ENCODE assay signal across 8 mouse cellular contexts in the genomic region with DNA sequence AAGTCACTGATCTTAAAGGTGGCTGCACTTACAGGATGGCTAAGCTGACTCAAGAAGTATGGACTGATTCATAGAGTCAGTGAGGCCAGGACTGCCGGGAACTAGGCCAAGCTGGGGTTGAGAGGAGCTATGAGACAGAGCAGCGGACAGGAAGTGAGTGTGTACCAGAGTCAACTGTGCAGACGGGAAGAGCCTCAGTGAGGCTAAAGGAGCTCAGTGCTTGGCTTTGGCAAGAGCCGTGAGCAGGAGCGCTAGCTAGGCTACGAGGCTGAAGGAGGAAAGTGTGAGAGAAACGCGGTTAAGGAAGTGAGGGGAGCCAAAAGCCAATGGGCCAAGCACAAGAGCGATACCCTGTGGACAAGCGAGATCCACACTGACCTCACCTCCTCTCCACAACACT. TPM values are rescaled to one million over a fixed set of nuclear protein-coding genes. Genes with fewer than 3 reads are reported as not detected.
DNase-seq lines count a peak whose midpoint lies in the region; ATAC-seq and TF ChIP-seq lines count a peak whose summit lies in the region.
"Had no signal": no experiment of that assay in that cellular context is flagged by ENCODE, and none has a peak within 500 bp of the region (broad histone marks: within the 10 kb centered on the region; RNA-seq: fewer than 3 reads in every experiment).

No protein-coding gene starts in this region.

- H3K27ac ChIP-seq in forebrain, embryonic 14.5 days (ENCODE audit: low read depth, low read length): no peak overlapping the region
- H3K27ac ChIP-seq in midbrain, embryonic 10.5 days (replicated peaks): no peak overlapping the region

- H3K27me3 ChIP-seq in megakaryocyte, embryonic 14.5 days (replicated peaks): no peaks in the 10 kb centered on the region
- H3K27me3 ChIP-seq in forebrain, embryonic 14.5 days (replicated peaks; ENCODE audit: control insufficient read depth, insufficient read depth, low read length): no peaks in the 10 kb centered on the region
- no peaks in the 10 kb centered on the region for H3K27me3 ChIP-seq in midbrain, embryonic 10.5 days (ENCODE audit: low read depth, poor library complexity, severe bottlenecking)

- H3K9me3 ChIP-seq in megakaryocyte, embryonic 14.5 days: no peaks in the 10 kb centered on the region
- H3K9me3 ChIP-seq in forebrain, embryonic 14.5 days (replicated peaks; ENCODE audit: control insufficient read depth, low read length): no peaks in the 10 kb centered on the region
- H3K9me3 ChIP-seq in midbrain, embryonic 10.5 days (replicated peaks): no peaks in the 10 kb centered on the region

- H3K4me2 ChIP-seq in forebrain, embryonic 14.5 days (ENCODE audit: low read length): no peak overlapping the region

- H3K9ac ChIP-seq in forebrain, embryonic 14.5 days (ENCODE audit: low read length): no peak overlapping the region

- no peak for TF ChIP-seq POLR2A in brain, embryonic 14.5 days (IDR thresholded peaks at IDR 0.05; ENCODE audit: borderline replicate concordance, extremely low read depth, insufficient read depth, insufficient read length, poor library complexity, severe bottlenecking)

- peaks cover 66% of the 10 kb centered on the region for H3K36me3 ChIP-seq in megakaryocyte, embryonic 14.5 days (replicated peaks; ENCODE audit: low read length)
- peaks cover 12% of the 10 kb centered on the region for H3K36me3 ChIP-seq in forebrain, embryonic 14.5 days (ENCODE audit: control insufficient read depth, insufficient read depth, low read length)
- peaks cover 5% of the 10 kb centered on the region; the same call in 1 of the 2 replicates for H3K36me3 ChIP-seq in midbrain, embryonic 10.5 days

- H3K4me3 ChIP-seq in megakaryocyte, embryonic 14.5 days (replicated peaks): peak overlapping the region; percentile 25
- H3K4me3 ChIP-seq in forebrain, embryonic 14.5 days (ENCODE audit: low read depth, low read length): no peak overlapping the region
- no peak overlapping the region for H3K4me3 ChIP-seq in midbrain, embryonic 10.5 days

- TF ChIP-seq CTCF in brain, embryonic 14.5 days (IDR thresholded peaks at IDR 0.05; ENCODE audit: borderline replicate concordance, extremely low read depth, insufficient read depth, insufficient read length): no peak

- ATAC-seq in forebrain, embryonic 14.5 days: no peak
- no peak for ATAC-seq in inflammation-experienced regulatory T-cells, adult 6 months

- peak; percentile 9 for DNase-seq in brain, embryonic 14.5 days (ENCODE audit: low read depth)
- peak; percentile 62 to 79 for DNase-seq in heart, adult 18-20 months
- peak; percentile 82 for DNase-seq in kidney, postnatal 10 days
- DNase-seq in forebrain, embryonic 14.5 days (ENCODE audit: low spot score): no peak
- no peak for DNase-seq in midbrain, embryonic 10.5 days (ENCODE audit: low spot score)
- DNase-seq: layer of hippocampus, adult 9-11 months had no signal

- peaks cover 15% of the 10 kb centered on the region for H3K4me1 ChIP-seq in megakaryocyte, embryonic 14.5 days
- no peaks in the 10 kb centered on the region for H3K4me1 ChIP-seq in forebrain, embryonic 14.5 days (ENCODE audit: control insufficient read depth, insufficient read depth, low read length)
- no peaks in the 10 kb centered on the region for H3K4me1 ChIP-seq in midbrain, embryonic 10.5 days

- 84% methylated on average over 10 of the region's 10 CpGs for WGBS in forebrain, embryonic 14.5 days
- 83% methylated on average over 10 of the region's 10 CpGs for WGBS in midbrain, embryonic 10.5 days

RNA-seq across cellular contexts. Expression of gene Nln, which starts 34.7 kb away (rescaled TPM):
- 24.3 and 35.3 TPM in 2 replicates for polyA plus RNA-seq in brain, embryonic 14.5 days (2012; rRNA removed)
- total RNA-seq in heart, adult 18-20 months (2021): 10 to 100 TPM; 11.2 to 14.9 TPM
- 3.5 and 11.1 TPM in 2 replicates for polyA plus RNA-seq in megakaryocyte, embryonic 14.5 days (2012; ENCODE audit: insufficient read depth, low replicate concordance)
- 34.6 and 45.6 TPM in 2 replicates for polyA plus RNA-seq in forebrain, embryonic 14.5 days (2014; fragmentation: Nextera tagmentation; extraction: Ambion mirVana)
- 10 to 100 TPM in 1 of 3 experiments, 1 to 10 TPM in 2; 5.3 to 10.1 (median 8.7) TPM for polyA plus RNA-seq in inflammation-experienced regulatory T-cells, adult 6 months (2017; shearing (Covaris generic))
- 15.9 and 20.1 TPM in 2 replicates for polyA plus RNA-seq in midbrain, embryonic 10.5 days (2016; fragmentation: Nextera tagmentation; extraction: Ambion mirVana)

RNA-seq across cellular contexts. Expression of gene Sgtb, which starts 34.8 kb away (rescaled TPM):
- 19.3 and 23.7 TPM in 2 replicates for polyA plus RNA-seq in brain, embryonic 14.5 days (2012; rRNA removed)
- under 1 TPM; 0.82 to 0.87 TPM for total RNA-seq in heart, adult 18-20 months (2021)
- polyA plus RNA-seq in megakaryocyte, embryonic 14.5 days (2012; ENCODE audit: insufficient read depth, low replicate concordance): 0.44 TPM in 1 of 2 replicates, not detected in the other
- polyA plus RNA-seq in forebrain, embryonic 14.5 days (2014; fragmentation: Nextera tagmentation; extraction: Ambion mirVana): 29.4 and 32.1 TPM in 2 replicates
- polyA plus RNA-seq in inflammation-experienced regulatory T-cells, adult 6 months (2017; shearing (Covaris generic)): under 1 TPM; 0.30 to 0.43 (median 0.36) TPM
- polyA plus RNA-seq in midbrain, embryonic 10.5 days (2016; fragmentation: Nextera tagmentation; extraction: Ambion mirVana): 11.7 and 15.2 TPM in 2 replicates

Comparison
In these comparisons a context has a peak if more than half of its experiments do, and no peak if none do; other contexts are left out.
1. DNase-seq: peak in brain, embryonic 14.5 days (single experiment), heart, adult 18-20 months (2 of 2) and kidney, postnatal 10 days (single experiment); none in forebrain, embryonic 14.5 days (single experiment) and midbrain, embryonic 10.5 days (single experiment).